Comparison of ENCODE assay signal across 21 mouse cellular contexts in the genomic region with DNA sequence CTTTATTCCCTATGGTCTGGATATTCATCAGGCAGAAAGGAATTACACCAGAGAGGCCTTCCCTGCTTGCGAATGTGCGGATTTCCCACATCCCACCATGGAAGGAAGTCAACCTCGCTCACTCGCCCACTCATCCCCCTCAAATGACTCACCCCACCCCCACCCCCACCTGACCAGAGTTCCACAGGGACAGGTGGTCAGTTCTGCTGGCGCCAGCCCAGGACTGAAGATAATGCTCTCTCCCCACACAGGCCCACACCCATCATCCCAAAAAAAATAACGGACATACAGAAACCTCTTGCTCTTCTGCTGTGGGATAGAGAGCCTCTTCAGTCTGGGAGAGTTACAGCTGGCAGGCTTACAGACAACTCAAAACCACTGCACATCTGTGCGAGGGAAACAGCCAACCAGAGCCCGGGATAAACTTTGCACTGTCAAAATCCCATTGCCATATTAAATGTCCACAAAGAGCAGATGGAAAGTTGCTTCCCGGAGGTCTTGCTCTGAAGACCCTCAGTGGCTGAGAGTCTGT.
DNase-seq lines count a peak whose midpoint lies in the region; ATAC-seq and TF ChIP-seq lines count a peak whose summit lies in the region.
"Had no signal": no experiment of that assay in that cellular context is flagged by ENCODE, and none has a peak within 500 bp of the region (broad histone marks: within the 10 kb centered on the region; RNA-seq: fewer than 3 reads in every experiment).

No protein-coding gene starts in this region.

- H3K4me2 ChIP-seq in kidney, embryonic 16.5 days (replicated peaks; ENCODE audit: low read depth, low read length): no peak overlapping the region
- H3K4me2 ChIP-seq in embryonic facial prominence, embryonic 15.5 days (replicated peaks): no peak overlapping the region
- peak overlapping the region; percentile 60 for H3K4me2 ChIP-seq in myocyte (ENCODE audit: low read depth)
- H3K4me2 ChIP-seq: liver, embryonic 13.5 days; lung, embryonic 14.5 days; midbrain, embryonic 12.5 days; neural tube, embryonic 12.5 days had no signal

- no peak for TF ChIP-seq POLR2A in myocyte (IDR thresholded peaks at IDR 0.05; ENCODE audit: insufficient read length, low read depth)

- H3K9me3 ChIP-seq in kidney, embryonic 16.5 days (ENCODE audit: low read length): no peaks in the 10 kb centered on the region
- H3K9me3 ChIP-seq in embryonic facial prominence, embryonic 15.5 days (replicated peaks): no peaks in the 10 kb centered on the region
- H3K9me3 ChIP-seq: forebrain, embryonic 10.5 days; liver, embryonic 13.5 days; midbrain, embryonic 12.5 days; neural tube, embryonic 12.5 days had no signal

- no peaks in the 10 kb centered on the region for H3K36me3 ChIP-seq in kidney, embryonic 16.5 days (ENCODE audit: insufficient read depth, low read length)
- H3K36me3 ChIP-seq in embryonic facial prominence, embryonic 15.5 days: no peaks in the 10 kb centered on the region
- H3K36me3 ChIP-seq in myocyte (ENCODE audit: control insufficient read depth, insufficient read depth): no peaks in the 10 kb centered on the region
- H3K36me3 ChIP-seq: forebrain, embryonic 10.5 days; liver, embryonic 13.5 days; midbrain, embryonic 12.5 days; neural tube, embryonic 12.5 days had no signal

- H3K27me3 ChIP-seq in kidney, embryonic 16.5 days (ENCODE audit: insufficient read depth, low read length): no peaks in the 10 kb centered on the region
- no peaks in the 10 kb centered on the region for H3K27me3 ChIP-seq in embryonic facial prominence, embryonic 15.5 days
- peaks cover 11% of the 10 kb centered on the region for H3K27me3 ChIP-seq in myocyte (ENCODE audit: control insufficient read depth, insufficient read depth, insufficient read length)
- H3K27me3 ChIP-seq: liver, embryonic 13.5 days; midbrain, embryonic 12.5 days; neural tube, embryonic 12.5 days had no signal

- no peaks in the 10 kb centered on the region for H3K79me2 ChIP-seq in myocyte (ENCODE audit: control insufficient read depth, insufficient read depth)

- no peak overlapping the region for H3ac ChIP-seq in myocyte (ENCODE audit: control insufficient read depth, insufficient read length)

- peak overlapping the region; percentile 78 for H3K27ac ChIP-seq in gastrocnemius, adult 2 months
- H3K27ac ChIP-seq in kidney, embryonic 16.5 days (ENCODE audit: low read length): no peak overlapping the region
- peak overlapping the region; percentile 65; the same call in 1 of the 2 replicates for H3K27ac ChIP-seq in embryonic facial prominence, embryonic 15.5 days (replicated peaks)
- H3K27ac ChIP-seq: left cerebral cortex, adult 2 months; liver, embryonic 13.5 days; midbrain, embryonic 12.5 days; neural tube, embryonic 12.5 days had no signal

- intact Hi-C loops in gastrocnemius, adult 2 months (cut with DNase I): no loop called here
- intact Hi-C loops in gastrocnemius, postnatal 14 days (cut with DNase I; ENCODE audit: low total_unique reads): no loop called here

- TF ChIP-seq CTCF in gastrocnemius, adult 2 months (IDR thresholded peaks at IDR 0.05): no peak

- DNase-seq in gastrocnemius, adult 2 months: no peak
- DNase-seq in gastrocnemius, postnatal 14 days: no peak
- DNase-seq in kidney, postnatal 10 days: peak; percentile 12
- no peak for DNase-seq in cerebellum, postnatal 10 days
- DNase-seq in right cerebral cortex, postnatal 14 days: no peak
- DNase-seq: adrenal gland, postnatal 10 days; kidney, postnatal 25 days; left cerebral cortex, postnatal 4 days; liver, embryonic 13.5 days; lung, embryonic 14.5 days; thymus, adult 18-20 months had no signal

- 0 out of 2 replicates have a peak, but pooled peaks cover 3% of the 10 kb centered on the region for H3K4me1 ChIP-seq in kidney, embryonic 16.5 days (ENCODE audit: insufficient read depth, low read length)
- H3K4me1 ChIP-seq in embryonic facial prominence, embryonic 15.5 days: peaks cover 17% of the 10 kb centered on the region
- H3K4me1 ChIP-seq: liver, embryonic 13.5 days; neural tube, embryonic 12.5 days had no signal

- no peak overlapping the region for H3K9ac ChIP-seq in kidney, embryonic 16.5 days (replicated peaks; ENCODE audit: low read length)
- H3K9ac ChIP-seq in embryonic facial prominence, embryonic 15.5 days: no peak overlapping the region
- H3K9ac ChIP-seq: liver, embryonic 13.5 days; lung, embryonic 14.5 days; midbrain, embryonic 12.5 days; neural tube, embryonic 12.5 days had no signal

- ATAC-seq in kidney, embryonic 16.5 days (ENCODE audit: low FRiP score, low TSS enrichment): no peak
- ATAC-seq in embryonic facial prominence, embryonic 15.5 days (ENCODE audit: insufficient number of reproducible peaks, low FRiP score, low TSS enrichment, low read depth): 0 out of 2 replicates have a peak, but pooled peaks have one; percentile 34
- ATAC-seq: CD4-positive, CD25-positive, alpha-beta regulatory T cell, adult 4 months; hindbrain, embryonic 16.5 days; Patski had no signal

- peak overlapping the region; percentile 41 for H3K4me3 ChIP-seq in gastrocnemius, adult 2 months
- H3K4me3 ChIP-seq in kidney, embryonic 16.5 days (ENCODE audit: low read length): no peak overlapping the region
- no peak overlapping the region for H3K4me3 ChIP-seq in embryonic facial prominence, embryonic 15.5 days (replicated peaks)
- no peak overlapping the region for H3K4me3 ChIP-seq in myocyte
- H3K4me3 ChIP-seq: forebrain, embryonic 10.5 days; left cerebral cortex, adult 2 months; liver, embryonic 13.5 days; midbrain, embryonic 12.5 days; neural tube, embryonic 12.5 days had no signal

- 68% methylated on average over 9 of the region's 9 CpGs for WGBS in kidney, embryonic 16.5 days
- WGBS in embryonic facial prominence, embryonic 15.5 days: 62% methylated on average over 9 of the region's 9 CpGs

TF ChIP-seq in myocyte, 11 proteins besides CTCF, POLR2A, EP300 and RAD21:
- no peak for TF ChIP-seq USF1 (IDR thresholded peaks at IDR 0.05; ENCODE audit: low read depth)
- peak in 2 of 3 experiments; percentile 29 to 63 for TF ChIP-seq MYOD1 (IDR thresholded peaks at IDR 0.05; ENCODE audit: control insufficient read depth in 1 of 3, insufficient read length in 2 of 3, low read depth in 2 of 3)
